Mouse (Mus musculus) bone marrow macrophage, adult 2 months (primary cell): ENCODE data around the gene Alg2.

Experiments
- CTCF ChIP-seq: IDR thresholded peaks from 2 replicates; pipeline ENCODE4 v1.5.1; 2012; ENCODE audit warnings: low read depth, mild to moderate bottlenecking, low read length, moderate library complexity
- POLR2A ChIP-seq: IDR thresholded peaks from 2 replicates; pipeline ENCODE4 v1.6.1; 2012; ENCODE audit warnings: mild to moderate bottlenecking, low read depth, low read length, borderline replicate concordance

GRCm38 (mm10) chr4:47430557-47430956 lies 43.6 kb downstream of the Alg2 start:
- TF ChIP-seq POLR2A (no peak), CTCF (no peak)
